Mouse (Mus musculus) cerebellum, adult 2 months (tissue): ENCODE measurements at regions not wholly inside any gene's neighbourhood (a gene's known extent, or its start where the extent isn't known, plus 50 kb on each side); places are given as distances from the start of the nearest gene placed in this dataset.

Experiments
- CTCF ChIP-seq: fragments of 200-500 bp; IDR thresholded peaks from 2 replicates; pipeline ENCODE4 v1.5.1; 2011; ENCODE audit warnings: low read depth, mild to moderate bottlenecking, control low read depth, low read length, moderate library complexity, borderline replicate concordance; ENCODE audit not compliant: insufficient read depth
- POLR2A ChIP-seq: fragments of 200-500 bp; IDR thresholded peaks from 2 replicates; pipeline ENCODE4 v1.6.1; 2011; ENCODE audit warnings: low read length, control low read depth, borderline replicate concordance; ENCODE audit not compliant: insufficient read depth

GRCm38 (mm10) chr16:62543156-62543555 lies 243.5 kb downstream of the Nsun3 start:
- TF ChIP-seq POLR2A, result no peak
- no peak for TF ChIP-seq CTCF
